Mouse (Mus musculus): ENCODE measurements around the gene Ccdc106.
A peak's percentile ranks its signal among the peaks of the same experiment; 100 is the strongest.
"Not testable (repeated sequence)": the region's sequence is repeated elsewhere in the genome, so short reads cannot be mapped to it uniquely, and the experiment has no call there.

Ccdc106 gene

DNA sequence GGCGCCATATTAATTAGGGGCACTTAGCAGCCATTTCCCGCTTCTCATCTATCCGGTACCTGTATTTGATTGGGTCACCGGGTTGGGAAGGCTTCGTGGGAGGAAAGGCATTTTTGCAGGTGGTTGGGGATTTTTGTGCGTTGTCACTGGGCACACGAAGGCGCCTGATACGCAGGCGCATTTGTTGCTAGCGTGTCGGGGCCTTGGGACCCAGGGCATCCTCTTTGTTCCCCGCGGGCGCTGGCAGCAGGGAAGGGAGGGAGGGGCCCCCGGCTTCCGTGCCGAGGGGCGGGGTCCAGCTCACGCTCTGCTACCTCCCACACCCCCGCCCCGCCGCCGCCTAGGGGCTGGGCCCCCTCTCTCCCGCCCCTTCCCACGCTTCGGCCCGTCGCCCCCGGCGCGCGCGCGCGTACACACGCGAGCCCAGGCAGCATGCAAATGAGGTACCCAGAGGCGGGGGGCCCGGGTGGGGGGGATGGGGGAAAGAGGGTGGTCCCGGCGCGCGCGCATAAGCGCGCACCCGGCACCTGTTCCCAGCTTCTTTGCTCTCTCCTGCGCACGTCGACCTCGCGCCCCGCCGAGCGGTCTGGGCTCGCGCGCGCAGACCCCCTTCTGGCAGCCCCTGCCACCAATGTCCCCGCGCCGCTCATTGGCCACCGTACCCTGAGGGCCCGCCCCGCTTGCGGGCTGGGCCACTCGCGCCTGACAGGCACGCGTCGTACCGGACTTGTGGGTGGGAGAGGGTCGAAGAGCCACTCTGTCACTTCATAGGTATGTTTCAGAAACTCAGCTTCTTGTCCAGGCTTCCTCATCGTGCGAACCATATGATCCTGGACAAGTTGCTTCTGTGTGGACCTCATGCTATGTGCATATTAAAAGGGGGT is 5.0 kb upstream of the Ccdc106 start, which contains the start of gene Gm44973:
Gm44973 (plus strand) TSS at position 379 of the 884 bp plus-strand sequence.
- DNase-seq (ENCODE audit: low spot score) = peak; percentile 91

GRCm38 (mm10) chr7:5016057-5016456 is 4.3 kb upstream of the Ccdc106 start:
- DNase-seq (ENCODE audit: low spot score) = no peak

GRCm38 (mm10) chr7:5016920-5017319 is 3.4 kb upstream of the Ccdc106 start:
- DNase-seq (ENCODE audit: low spot score) = no peak

DNA sequence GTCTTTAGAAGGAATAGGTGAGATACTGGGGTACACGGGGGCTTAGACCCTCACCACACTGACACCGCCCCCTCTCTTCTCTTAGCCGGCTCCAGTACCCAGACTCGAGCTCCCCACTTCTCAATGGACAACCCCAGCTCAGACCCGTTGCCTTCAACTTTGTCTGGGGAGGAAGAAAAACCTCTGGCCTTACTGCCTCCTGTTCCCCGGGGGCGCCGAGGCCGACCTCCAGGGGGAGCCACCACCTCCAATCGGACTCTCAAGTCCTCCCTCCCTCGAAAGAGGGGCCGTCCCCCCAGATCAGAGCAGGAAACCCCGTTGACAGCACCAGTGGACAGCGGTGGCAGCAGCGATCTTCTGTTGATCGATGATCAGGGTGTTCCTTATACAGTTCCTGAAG is 3.0 kb upstream of the Ccdc106 start:
- no peak for DNase-seq (ENCODE audit: low spot score)

DNA sequence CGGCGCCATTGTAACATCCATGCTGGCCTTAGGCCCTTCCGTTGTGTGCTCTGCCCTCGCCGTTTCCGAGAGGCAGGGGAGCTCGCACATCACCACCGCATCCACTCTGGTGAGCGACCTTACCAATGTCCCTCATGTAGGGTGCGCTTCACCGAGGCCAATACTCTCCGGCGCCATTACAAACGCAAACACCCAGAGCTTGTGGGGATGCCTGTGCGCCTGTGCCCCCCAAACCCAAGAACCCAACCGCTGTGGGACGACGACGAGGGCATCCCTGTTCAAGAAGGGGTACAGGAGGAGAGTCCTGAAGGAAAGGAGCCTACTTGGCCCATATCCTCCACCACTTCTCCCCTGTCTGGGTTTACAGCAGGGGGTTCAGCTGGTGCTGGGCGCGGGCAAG is 2.4 kb upstream of the Ccdc106 start:
- DNase-seq (ENCODE audit: low spot score) = no peak

DNA sequence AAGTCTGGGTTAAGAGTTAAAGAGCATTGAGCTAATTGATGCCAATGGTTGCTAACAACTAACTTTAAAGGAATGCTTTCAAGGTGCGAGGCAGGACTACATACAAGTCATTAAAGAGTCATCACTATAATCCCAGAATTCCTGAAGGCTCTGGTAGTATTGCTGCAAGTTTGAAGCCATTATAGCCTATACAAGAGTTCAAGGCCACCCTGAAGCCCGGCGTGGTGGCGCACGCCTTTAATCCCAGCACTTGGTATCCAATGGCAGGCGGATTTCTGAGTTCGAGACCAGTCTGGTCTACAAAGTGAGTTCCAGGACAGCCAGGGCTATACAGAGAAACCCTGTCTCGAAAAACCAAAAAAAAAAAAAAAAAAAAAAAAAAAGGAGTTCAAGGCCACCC is 777 bp upstream of the Ccdc106 start:
- not testable (repeated sequence) for DNase-seq (ENCODE audit: low spot score)

GRCm38 (mm10) chr7:5020685-5021084 is 332 bp downstream of the Ccdc106 start:
- DNase-seq (ENCODE audit: low spot score) = no peak

DNA sequence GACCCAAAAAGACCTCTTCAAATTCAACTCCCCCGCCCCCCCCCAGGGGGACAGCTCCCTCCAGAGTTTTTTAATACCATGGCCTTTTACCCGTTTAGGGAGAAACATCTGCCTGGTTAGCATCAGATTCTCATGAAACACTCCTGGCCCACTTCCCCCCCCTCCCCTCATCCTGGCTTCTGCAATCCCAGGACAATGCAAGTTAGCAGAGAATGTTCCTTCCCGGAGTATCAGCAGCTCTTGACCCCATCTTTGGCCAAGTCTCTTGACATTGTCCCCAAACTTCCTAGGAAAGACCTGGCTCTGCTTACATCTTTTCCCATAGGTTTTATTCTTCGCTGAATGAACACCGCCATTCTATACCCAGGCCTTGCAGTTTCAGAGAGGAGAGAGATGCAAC is 844 bp downstream of the Ccdc106 start:
- no peak for DNase-seq (ENCODE audit: low spot score)

DNA sequence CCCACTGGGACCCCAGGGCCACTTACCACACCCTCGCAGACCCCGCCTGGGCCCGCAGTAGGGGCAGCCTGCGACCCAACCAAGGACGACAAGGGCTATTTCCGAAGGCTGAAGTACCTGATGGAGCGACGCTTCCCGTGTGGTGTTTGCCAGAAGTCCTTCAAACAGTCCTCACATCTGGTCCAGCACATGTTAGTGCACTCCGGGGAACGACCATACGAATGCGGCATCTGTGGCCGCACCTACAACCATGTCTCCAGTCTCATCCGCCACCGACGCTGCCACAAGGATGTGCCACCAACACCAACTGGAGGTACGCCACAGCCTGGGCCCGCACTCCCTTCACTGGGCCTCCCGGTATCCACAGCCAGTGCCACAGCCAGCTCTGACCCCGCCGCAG is 9.2 kb downstream of the Ccdc106 start:
- DNase-seq (ENCODE audit: low spot score) = no peak

DNA sequence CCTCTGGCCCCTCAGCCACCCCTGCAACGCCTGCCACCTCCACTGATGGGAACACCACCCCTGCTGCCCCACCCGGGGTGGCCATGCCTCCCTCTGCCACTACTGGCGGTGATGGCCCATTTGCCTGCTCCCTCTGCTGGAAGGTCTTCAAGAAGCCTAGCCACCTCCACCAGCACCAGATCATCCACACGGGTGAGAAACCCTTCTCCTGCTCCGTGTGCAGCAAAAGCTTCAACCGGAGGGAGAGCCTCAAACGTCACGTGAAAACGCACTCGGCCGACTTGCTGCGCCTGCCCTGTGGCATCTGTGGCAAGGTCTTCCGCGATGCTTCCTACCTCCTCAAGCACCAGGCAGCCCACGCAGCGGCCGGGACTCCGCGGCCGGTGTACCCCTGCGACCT is 9.6 kb downstream of the Ccdc106 start:
- DNase-seq (ENCODE audit: low spot score) = no peak

DNA sequence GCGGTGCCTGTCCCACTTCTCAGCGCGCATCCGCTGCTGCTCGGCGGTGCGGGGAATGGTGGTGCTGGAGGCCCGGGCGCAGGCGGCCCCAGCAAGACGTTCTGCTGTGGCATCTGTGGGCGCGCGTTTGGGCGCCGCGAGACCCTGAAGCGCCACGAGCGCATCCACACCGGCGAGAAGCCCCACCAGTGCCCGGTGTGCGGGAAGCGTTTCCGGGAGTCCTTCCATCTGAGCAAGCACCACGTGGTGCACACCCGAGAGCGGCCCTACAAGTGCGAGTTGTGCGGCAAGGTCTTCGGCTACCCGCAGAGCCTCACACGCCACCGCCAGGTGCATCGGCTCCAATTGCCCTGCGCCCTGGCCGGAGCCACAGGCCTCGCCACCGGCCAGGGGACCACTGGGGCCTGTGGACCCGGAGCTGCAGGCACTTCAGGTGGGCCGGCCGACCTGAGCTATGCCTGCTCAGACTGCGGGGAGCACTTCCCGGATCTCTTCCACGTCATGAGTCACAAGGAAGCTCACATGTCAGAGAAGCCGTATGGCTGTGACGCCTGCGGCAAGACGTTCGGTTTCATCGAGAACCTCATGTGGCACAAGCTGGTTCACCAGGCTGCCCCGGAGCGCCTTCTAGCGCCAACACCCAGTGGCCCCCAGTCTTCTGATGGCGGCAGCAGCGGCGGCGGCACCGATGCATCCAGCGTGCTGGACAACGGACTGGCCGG is 10.4 kb downstream of the Ccdc106 start:
- no peak for DNase-seq (ENCODE audit: low spot score)

DNA sequence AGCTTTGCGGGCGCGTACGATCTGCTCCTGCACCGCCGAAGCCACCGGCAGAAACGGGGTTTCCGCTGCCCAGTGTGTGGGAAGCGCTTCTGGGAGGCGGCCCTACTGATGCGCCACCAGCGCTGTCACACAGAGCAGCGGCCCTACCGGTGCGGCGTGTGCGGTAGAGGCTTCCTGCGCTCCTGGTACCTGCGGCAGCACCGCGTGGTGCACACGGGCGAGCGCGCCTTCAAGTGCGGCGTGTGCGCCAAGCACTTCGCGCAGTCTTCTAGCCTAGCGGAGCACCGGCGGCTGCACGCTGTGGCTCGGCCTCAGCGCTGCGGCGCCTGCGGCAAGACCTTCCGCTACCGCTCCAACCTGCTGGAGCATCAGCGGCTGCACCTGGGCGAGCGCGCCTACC is 11.1 kb downstream of the Ccdc106 start:
- DNase-seq (ENCODE audit: low spot score) = no peak

DNA sequence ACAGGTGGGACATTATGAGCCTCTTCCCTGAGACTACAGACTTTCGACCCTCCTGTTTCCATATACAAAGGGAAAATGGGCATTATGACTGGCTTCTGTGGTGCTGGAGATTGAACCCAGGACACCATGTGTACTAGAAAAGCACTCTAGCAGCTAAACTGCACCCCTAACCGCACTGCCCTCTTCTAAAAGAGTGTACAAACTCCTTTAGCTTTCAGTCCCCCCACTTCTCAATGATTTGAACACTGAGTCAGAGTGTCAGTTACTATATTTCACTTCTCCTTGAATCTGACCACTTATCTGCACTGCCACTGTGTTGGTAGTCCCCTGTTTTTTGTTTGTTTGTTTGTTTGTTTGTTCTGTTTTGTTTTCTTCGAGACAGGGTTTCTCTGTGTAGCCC is 13.5 kb downstream of the Ccdc106 start, which contains the start of gene 4632433K11Rik:
4632433K11Rik (plus strand) TSS at position 301 of the 400 bp plus-strand sequence.
- no peak for DNase-seq (ENCODE audit: low spot score)

GRCm38 (mm10) chr7:5035628-5036027 is 15.3 kb downstream of the Ccdc106 start:
- no peak for DNase-seq (ENCODE audit: low spot score)

DNA sequence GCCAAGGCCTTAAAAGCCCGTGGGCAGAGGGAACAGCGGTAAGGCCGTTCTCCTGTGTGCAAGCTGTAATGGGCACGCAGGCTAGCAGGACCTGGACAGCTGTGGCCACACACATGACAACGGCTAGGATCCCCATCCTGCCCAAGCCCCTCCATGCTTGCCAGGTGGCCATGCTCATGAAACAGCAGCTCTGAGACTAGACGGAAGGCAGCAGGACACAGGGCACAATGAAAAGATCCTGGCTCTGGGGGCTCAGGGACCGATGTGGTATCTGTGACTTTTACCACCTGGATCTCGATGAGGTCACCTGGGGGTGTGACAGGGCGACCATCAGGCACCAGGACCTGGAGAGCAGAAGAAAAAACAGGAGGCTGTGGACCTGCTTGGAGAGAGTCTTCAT is 15.8 kb downstream of the Ccdc106 start:
- DNase-seq (ENCODE audit: low spot score) = no peak

- DNase-seq (ENCODE audit: low spot score) = no peak
Observed at GRCm38 (mm10) chr7:5037026-5037425, 16.7 kb downstream of the Ccdc106 start.

GRCm38 (mm10) chr7:5037467-5037866 is 17.1 kb downstream of the Ccdc106 start:
- no peak for DNase-seq (ENCODE audit: low spot score)

GRCm38 (mm10) chr7:5038109-5038732 is 17.9 kb downstream of the Ccdc106 start, which contains the start of gene Zfp784:
Gene Zfp784 (minus strand): TSS chr7:5038446.
- DNase-seq (ENCODE audit: low spot score) = peak; percentile 88

DNA sequence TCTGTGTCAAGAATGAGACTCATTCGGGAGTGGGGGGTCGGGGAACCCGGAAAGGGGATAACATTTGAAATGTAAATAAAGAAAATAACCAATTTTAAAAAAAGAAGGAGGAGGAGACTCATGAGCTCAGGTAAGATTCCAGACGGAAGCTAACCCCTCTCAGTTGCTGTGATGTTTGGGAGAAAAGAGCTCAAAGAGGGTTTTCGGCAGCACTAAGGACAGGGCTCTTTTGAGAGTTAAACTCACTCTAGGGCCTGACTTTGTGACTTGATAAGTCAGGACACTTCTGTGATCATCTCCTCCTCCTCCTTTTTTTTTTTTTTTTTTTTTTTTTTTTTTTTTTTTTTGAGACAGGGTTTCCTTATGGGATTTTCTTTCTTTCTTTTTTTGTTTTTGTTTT is 18.6 kb downstream of the Ccdc106 start:
- no peak for DNase-seq (ENCODE audit: low spot score)

DNA sequence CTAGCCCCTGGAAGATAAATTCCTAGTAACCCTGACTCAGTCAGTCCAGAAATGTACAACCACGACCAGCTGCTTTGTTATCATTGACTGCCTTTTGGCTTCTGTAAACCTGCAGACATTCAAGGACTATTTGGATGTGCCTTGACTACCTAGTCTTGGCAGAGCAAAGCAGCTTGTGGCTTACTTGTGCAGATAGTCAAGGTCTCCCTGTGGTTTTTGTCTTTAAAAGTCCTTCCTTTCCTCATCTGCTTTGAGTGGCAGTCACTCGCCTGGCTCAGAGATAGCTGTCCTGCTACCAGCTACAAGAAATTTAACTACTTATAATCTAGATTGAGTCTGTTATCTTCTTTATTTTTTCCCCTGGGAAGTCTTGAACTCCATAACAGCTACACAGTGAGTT is 24.6 kb downstream of the Ccdc106 start:
- no peak for DNase-seq (ENCODE audit: low spot score)

DNA sequence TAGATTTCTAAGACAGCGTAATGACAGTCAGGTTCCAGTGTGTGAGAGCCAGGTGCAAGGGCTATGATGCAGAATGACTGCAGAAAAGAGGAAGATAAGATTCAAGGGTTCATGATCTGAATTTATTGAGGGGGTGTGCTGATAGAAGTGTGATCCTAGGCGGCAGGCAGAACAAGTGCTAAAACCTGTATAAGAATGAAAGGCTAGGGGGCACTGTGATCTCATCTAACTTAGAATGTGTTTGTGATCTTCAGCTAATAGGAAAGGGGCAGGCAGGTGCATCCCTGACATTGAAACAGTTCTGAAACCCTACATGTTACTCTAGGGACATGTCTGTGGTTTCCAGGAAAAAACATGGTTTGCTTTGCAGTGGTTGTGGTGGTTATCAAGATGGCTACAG is 25.8 kb downstream of the Ccdc106 start:
- DNase-seq (ENCODE audit: low spot score) = no peak

- DNase-seq (ENCODE audit: low spot score) = no peak
Observed at GRCm38 (mm10) chr7:5047313-5047712, 27.0 kb downstream of the Ccdc106 start.
